Mouse (Mus musculus): ENCODE results near the gene Ang4. TPM values are rescaled to one million over a fixed set of nuclear protein-coding genes. Genes with fewer than 3 reads are reported as not detected.

The Ang4 gene
- not detected in 2 replicates for polyA plus RNA-seq (2012)

DNA sequence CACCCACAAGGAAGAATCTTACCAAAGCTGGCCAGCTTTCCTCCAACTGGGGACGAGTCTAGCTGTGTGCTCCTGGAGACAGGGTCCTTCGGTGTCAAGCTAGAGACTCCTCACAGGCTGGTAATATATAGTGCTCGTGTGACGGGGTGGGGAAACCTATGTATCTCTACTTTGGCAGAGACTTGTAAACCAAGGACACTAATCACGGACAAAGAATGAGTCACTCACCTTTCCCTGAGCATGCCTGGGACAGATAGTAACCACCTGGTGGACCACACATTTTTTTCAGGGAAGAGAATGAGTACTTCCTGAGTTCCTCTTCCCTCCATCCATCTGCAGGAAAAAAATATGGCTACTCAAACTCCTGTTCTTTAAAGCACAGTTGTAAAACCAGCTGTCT, at the start of gene Ang4:
Gene Ang4, minus strand, starts transcription at position 101 of the 400 bp plus-strand sequence.

DNA sequence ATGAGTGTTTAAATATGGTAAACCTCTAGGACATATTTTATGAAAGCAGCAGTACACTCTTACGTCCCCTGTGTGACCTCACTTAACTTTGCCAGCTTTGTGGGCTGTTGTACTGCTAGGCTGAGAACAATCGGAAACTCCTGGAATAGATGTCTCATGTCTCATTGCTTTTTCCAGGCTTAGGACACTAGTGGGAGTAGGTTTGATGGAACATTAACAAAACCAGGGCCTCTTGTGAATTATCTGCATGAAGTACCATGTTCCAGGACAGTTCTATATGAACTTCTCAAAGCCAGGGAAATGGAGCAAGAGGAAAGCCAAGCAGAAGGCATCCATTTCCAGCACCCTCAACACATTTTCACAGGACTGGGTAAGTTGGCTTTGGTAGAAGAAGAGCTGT, 26.4 kb upstream of the Ang4 start, which contains the start of gene AY358078:
Gene AY358078, plus strand, starts transcription at position 301 of the 400 bp plus-strand sequence.

DNA sequence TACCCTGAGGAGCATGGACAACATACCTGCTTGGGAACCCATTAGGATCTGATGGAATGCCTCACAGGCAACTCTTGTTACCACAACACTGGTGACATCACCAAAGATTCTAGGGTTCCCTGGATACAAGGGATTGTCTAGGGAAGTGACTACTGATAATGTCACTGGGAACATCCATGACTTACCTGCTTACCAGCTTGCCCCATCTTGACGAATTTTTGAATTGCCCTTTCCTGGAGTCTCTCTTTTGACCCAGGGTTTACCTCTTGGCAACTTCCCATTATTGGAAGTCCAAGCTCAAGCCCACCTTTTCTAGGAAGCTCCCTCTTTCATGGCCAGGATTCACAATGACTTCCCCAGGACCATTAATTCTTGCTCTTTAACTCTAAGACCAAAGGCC, 56.3 kb downstream of the Ang4 start, which contains the start of gene Gm5800:
Gene Gm5800, minus strand, starts transcription at position 101 of the 400 bp plus-strand sequence.

Other genes with a start within 250 kb of the Ang4 start
- not detected in 2 replicates for gene Gm5622, start 220.8 kb downstream of the Ang4 start, polyA plus RNA-seq (2012)
- gene Gm17175, start 199.5 kb downstream of the Ang4 start, polyA plus RNA-seq (2012): not detected in 2 replicates
- gene Gm17174, start 181.5 kb downstream of the Ang4 start, polyA plus RNA-seq (2012): not detected in 2 replicates
- gene Gm17078, start 162.3 kb downstream of the Ang4 start, polyA plus RNA-seq (2012): not detected in 2 replicates
- not detected in 2 replicates for gene Gm4181, start 137.9 kb downstream of the Ang4 start, polyA plus RNA-seq (2012)
- not detected in 2 replicates for gene Gm17079, start 78.1 kb downstream of the Ang4 start, polyA plus RNA-seq (2012)
- not detected in 2 replicates for gene Gm5800, start 56.4 kb downstream of the Ang4 start, polyA plus RNA-seq (2012)
- gene AY358078, start 26.5 kb upstream of the Ang4 start, polyA plus RNA-seq (2012): not detected in 2 replicates
- 0.27 and 0.76 TPM in 2 replicates for gene Ear6, start 80.1 kb upstream of the Ang4 start, polyA plus RNA-seq (2012)
- gene Mettl17, start 111.3 kb upstream of the Ang4 start, polyA plus RNA-seq (2012): 20.5 and 22.8 TPM in 2 replicates
- gene Slc39a2, start 119.3 kb upstream of the Ang4 start, polyA plus RNA-seq (2012): 0.10 TPM in 1 of 2 replicates, not detected in the other
- gene Ndrg2, start 140.6 kb upstream of the Ang4 start, polyA plus RNA-seq (2012): 22.3 and 24.9 TPM in 2 replicates
- not detected in 2 replicates for gene Tppp2, start 144.8 kb upstream of the Ang4 start, polyA plus RNA-seq (2012)
- gene Rnase13, start 149.2 kb upstream of the Ang4 start, polyA plus RNA-seq (2012): not detected in 2 replicates
- gene Arhgef40, start 211.1 kb upstream of the Ang4 start, polyA plus RNA-seq (2012): 40.8 and 45.5 TPM in 2 replicates
- gene Tmem253, start 242.1 kb upstream of the Ang4 start, polyA plus RNA-seq (2012): 0.35 TPM in 1 of 2 replicates, not detected in the other
- gene Zfp219, start 247.1 kb upstream of the Ang4 start, polyA plus RNA-seq (2012): 109 and 128 TPM in 2 replicates